Mouse (Mus musculus) olfactory bulb, adult 2 months (tissue): ENCODE results near the gene Vax1. TPM values are rescaled to one million over a fixed set of nuclear protein-coding genes. Genes with fewer than 3 reads are reported as not detected.

ENCODE experiments used
- H3K27ac ChIP-seq: fragments of 200-500 bp; 2 replicates; pipeline ENCODE4 v1.5.1; 2012; ENCODE audit warnings: low read depth, low read length; ENCODE audit not compliant: insufficient read depth
- H3K4me1 ChIP-seq: fragments of 200-500 bp; 2 replicates; pipeline ENCODE4 v1.6.1; 2012; ENCODE audit warnings: low read length; ENCODE audit not compliant: control insufficient read depth, insufficient read depth
- H3K4me3 ChIP-seq: fragments of 200-500 bp; 2 replicates; pipeline ENCODE4 v1.5.1; 2012; ENCODE audit warnings: mild to moderate bottlenecking, low read depth, low read length, moderate library complexity; ENCODE audit not compliant: insufficient read depth
- CTCF ChIP-seq: fragments of 200-500 bp; IDR thresholded peaks from 2 replicates; pipeline ENCODE4 v1.5.1; 2012; ENCODE audit warnings: low read depth, mild to moderate bottlenecking, low read length, moderate library complexity; ENCODE audit not compliant: insufficient read depth
- POLR2A ChIP-seq: fragments of 200-500 bp; IDR thresholded peaks from 2 replicates; pipeline ENCODE4 v1.6.1; 2012; ENCODE audit warnings: mild to moderate bottlenecking, low read depth, low read length, moderate library complexity; ENCODE audit not compliant: insufficient read depth
- WGBS: fragments of 180-500 bp; shearing (Covaris S2); methylation state at CpG from one replicate; pipeline ENCODE4 v1.1.7; 2018; 5-methylcytosine and 5-hydroxymethylcytosine counted together
- polyA plus RNA-seq: library from polyadenylated mRNA; stranded (reverse); fragments of >200 nt; gene quantifications from 2 replicates; pipeline ENCODE4 v1.2.4, GENCODE M21; 2012; ENCODE audit warnings: low replicate concordance; ENCODE audit not compliant: missing spikeins, insufficient read depth, insufficient read length

Vax1 gene
- polyA plus RNA-seq, 1 experiment = not detected

GRCm38 (mm10) chr19:59164111-59164510 is 5.7 kb downstream of the Vax1 start:
- peaks cover 12% of the 10 kb centered on the region for H3K4me1 ChIP-seq
- no peak overlapping the region for H3K4me3 ChIP-seq
- TF ChIP-seq CTCF (no peak), POLR2A (no peak)
- WGBS = 75% methylated on average over 1 of the region's 1 CpGs
- no peak overlapping the region for H3K27ac ChIP-seq

- TF ChIP-seq POLR2A (no peak), CTCF (no peak)
- Histone ChIP-seq H3K27ac (no peak overlapping the region), H3K4me1 (no peaks in the 10 kb centered on the region), H3K4me3 (no peak overlapping the region)
- WGBS = 89% methylated on average over 4 of the region's 4 CpGs
These were observed 13.2 kb downstream of the Vax1 start for GRCm38 (mm10) chr19:59156702-59157101.

GRCm38 (mm10) chr19:59154171-59154570 is 15.7 kb downstream of the Vax1 start:
- H3K27ac ChIP-seq = no peak overlapping the region
- no peak for TF ChIP-seq POLR2A
- no peak for TF ChIP-seq CTCF
- 92% methylated on average over 2 of the region's 2 CpGs for WGBS
- no peaks in the 10 kb centered on the region; the same call in 1 of the 2 replicates for H3K4me1 ChIP-seq
- H3K4me3 ChIP-seq = no peak overlapping the region

- H3K4me3 ChIP-seq = no peak overlapping the region
- whole genome bisulfite sequencing = 62% methylated on average over 9 of the region's 9 CpGs
- no peak overlapping the region for H3K27ac ChIP-seq
- no peak for TF ChIP-seq CTCF
- H3K4me1 ChIP-seq = no peaks in the 10 kb centered on the region; the same call in 1 of the 2 replicates
These were observed 24.2 kb downstream of the Vax1 start for GRCm38 (mm10) chr19:59145492-59146140.

- 69% methylated on average over 6 of the region's 6 CpGs for WGBS
These were observed 24.8 kb downstream of the Vax1 start for GRCm38 (mm10) chr19:59145064-59145463.

GRCm38 (mm10) chr19:59142206-59142605 is 27.6 kb downstream of the Vax1 start:
- H3K4me3 ChIP-seq = no peak overlapping the region
- no peak overlapping the region for H3K27ac ChIP-seq
- 62% methylated on average over 4 of the region's 4 CpGs for WGBS
- H3K4me1 ChIP-seq = no peaks in the 10 kb centered on the region
- TF ChIP-seq POLR2A = no peak

More at GRCm38 (mm10) chr19:59145064-59145463, 24.8 kb downstream of the Vax1 start:
- H3K4me3 ChIP-seq = no peak overlapping the region
- H3K4me1 ChIP-seq = no peaks in the 10 kb centered on the region; the same call in 1 of the 2 replicates
- TF ChIP-seq POLR2A = no peak
- TF ChIP-seq CTCF = no peak
- H3K27ac ChIP-seq = no peak overlapping the region

- Histone ChIP-seq H3K4me1 (no peaks in the 10 kb centered on the region), H3K27ac (no peak overlapping the region), H3K4me3 (no peak overlapping the region)
- TF ChIP-seq POLR2A (no peak), CTCF (no peak)
- 50% methylated on average over 8 of the region's 8 CpGs for WGBS
These were observed 34.5 kb downstream of the Vax1 start for GRCm38 (mm10) chr19:59135387-59135786.

GRCm38 (mm10) chr19:59134916-59135315 is 34.9 kb downstream of the Vax1 start:
- H3K4me3 ChIP-seq = no peak overlapping the region
- TF ChIP-seq POLR2A (no peak), CTCF (no peak)
- H3K4me1 ChIP-seq = no peaks in the 10 kb centered on the region
- WGBS = 72% methylated on average over 2 of the region's 2 CpGs
- no peak overlapping the region for H3K27ac ChIP-seq

- Histone ChIP-seq H3K27ac (no peak overlapping the region), H3K4me3 (no peak overlapping the region), H3K4me1 (no peaks in the 10 kb centered on the region)
- 67% methylated on average over 11 of the region's 11 CpGs for WGBS
- no peak for TF ChIP-seq POLR2A
- no peak for TF ChIP-seq CTCF
These were observed 36.7 kb downstream of the Vax1 start for GRCm38 (mm10) chr19:59133202-59133601.

GRCm38 (mm10) chr19:59129671-59130070 is 40.2 kb downstream of the Vax1 start:
- no peak for TF ChIP-seq CTCF
- TF ChIP-seq POLR2A = no peak
- no peaks in the 10 kb centered on the region for H3K4me1 ChIP-seq
- no peak overlapping the region for H3K4me3 ChIP-seq
- WGBS = 84% methylated on average over 2 of the region's 2 CpGs
- H3K27ac ChIP-seq = no peak overlapping the region
